Mouse (Mus musculus): Measurements from ENCODE around the gene Yipf2. TPM values are rescaled to one million over a fixed set of nuclear protein-coding genes. Genes with fewer than 3 reads are reported as not detected.
A peak's percentile ranks its signal among the peaks of the same experiment; 100 is the strongest.
"Not testable (repeated sequence)": the region's sequence is repeated elsewhere in the genome, so short reads cannot be mapped to it uniquely, and the experiment has no call there.

Gene Yipf2
- total RNA-seq, 2 experiments from 2014 or later: 18.1 to 19.4 TPM

- no peak for DNase-seq (ENCODE audit: low spot score in 2 of 2)
- intact Hi-C loops (cut with DNase I): no loop called here
These were observed 25.6 kb downstream of the Yipf2 start for GRCm38 (mm10) chr9:21567051-21567450.

GRCm38 (mm10) chr9:21566538-21566937, 26.1 kb downstream of the Yipf2 start:
- intact Hi-C loops (cut with DNase I): no loop called here
- DNase-seq (ENCODE audit: low spot score in 2 of 2): no peak

- intact Hi-C loops (cut with DNase I): no loop called here
- no peak for DNase-seq (ENCODE audit: low spot score in 2 of 2)
These were observed 27.5 kb downstream of the Yipf2 start for GRCm38 (mm10) chr9:21565004-21565586.

- DNase-seq (ENCODE audit: low spot score in 2 of 2): no peak
- intact Hi-C loops (cut with DNase I): no loop called here
These were observed 28.2 kb downstream of the Yipf2 start for GRCm38 (mm10) chr9:21564420-21564819.

GRCm38 (mm10) chr9:21559151-21559550, 33.5 kb downstream of the Yipf2 start:
- intact Hi-C loops (cut with DNase I): no loop called here
- DNase-seq (ENCODE audit: low spot score in 2 of 2): no peak

GRCm38 (mm10) chr9:21558366-21558765, 34.3 kb downstream of the Yipf2 start:
- intact Hi-C loops (cut with DNase I): no loop called here
- no peak for DNase-seq (ENCODE audit: low spot score in 2 of 2)

DNA sequence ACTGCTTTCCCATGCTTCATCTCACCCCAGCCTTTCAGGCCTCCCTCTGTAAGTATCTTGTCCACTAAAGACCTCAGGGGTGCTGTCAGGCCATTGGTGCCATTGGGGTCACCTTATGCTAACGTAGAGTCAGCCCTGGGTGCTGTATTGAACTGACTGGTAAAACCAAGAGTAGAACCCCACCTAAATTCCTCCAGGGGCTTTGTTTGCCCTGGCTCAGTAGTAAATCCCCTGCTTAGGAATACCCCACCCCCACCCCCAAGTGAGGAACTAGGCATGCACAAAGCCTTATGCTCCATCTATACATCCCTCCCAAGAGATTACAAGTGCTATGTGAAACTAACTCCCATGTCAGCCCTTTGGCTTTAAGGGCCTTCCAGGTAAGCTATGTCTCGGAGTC, 35.1 kb downstream of the Yipf2 start:
- DNase-seq (ENCODE audit: low spot score in 2 of 2): no peak
- intact Hi-C loops (cut with DNase I): no loop called here

GRCm38 (mm10) chr9:21556996-21557395, 35.6 kb downstream of the Yipf2 start:
- intact Hi-C loops (cut with DNase I): no loop called here

GRCm38 (mm10) chr9:21555198-21555742, 37.4 kb downstream of the Yipf2 start:
- no peak for DNase-seq (ENCODE audit: low spot score in 2 of 2)
- intact Hi-C loops (cut with DNase I): no loop called here

More at GRCm38 (mm10) chr9:21556996-21557395, 35.6 kb downstream of the Yipf2 start:
- no peak for DNase-seq (ENCODE audit: low spot score in 2 of 2)

GRCm38 (mm10) chr9:21553607-21554273, 38.9 kb downstream of the Yipf2 start:
- intact Hi-C loops (cut with DNase I): no loop called here
- no peak for DNase-seq (ENCODE audit: low spot score in 2 of 2)

- no peak for DNase-seq (ENCODE audit: low spot score in 2 of 2)
- intact Hi-C loops (cut with DNase I): no loop called here
These were observed 41.6 kb downstream of the Yipf2 start for GRCm38 (mm10) chr9:21551049-21551448.

DNA sequence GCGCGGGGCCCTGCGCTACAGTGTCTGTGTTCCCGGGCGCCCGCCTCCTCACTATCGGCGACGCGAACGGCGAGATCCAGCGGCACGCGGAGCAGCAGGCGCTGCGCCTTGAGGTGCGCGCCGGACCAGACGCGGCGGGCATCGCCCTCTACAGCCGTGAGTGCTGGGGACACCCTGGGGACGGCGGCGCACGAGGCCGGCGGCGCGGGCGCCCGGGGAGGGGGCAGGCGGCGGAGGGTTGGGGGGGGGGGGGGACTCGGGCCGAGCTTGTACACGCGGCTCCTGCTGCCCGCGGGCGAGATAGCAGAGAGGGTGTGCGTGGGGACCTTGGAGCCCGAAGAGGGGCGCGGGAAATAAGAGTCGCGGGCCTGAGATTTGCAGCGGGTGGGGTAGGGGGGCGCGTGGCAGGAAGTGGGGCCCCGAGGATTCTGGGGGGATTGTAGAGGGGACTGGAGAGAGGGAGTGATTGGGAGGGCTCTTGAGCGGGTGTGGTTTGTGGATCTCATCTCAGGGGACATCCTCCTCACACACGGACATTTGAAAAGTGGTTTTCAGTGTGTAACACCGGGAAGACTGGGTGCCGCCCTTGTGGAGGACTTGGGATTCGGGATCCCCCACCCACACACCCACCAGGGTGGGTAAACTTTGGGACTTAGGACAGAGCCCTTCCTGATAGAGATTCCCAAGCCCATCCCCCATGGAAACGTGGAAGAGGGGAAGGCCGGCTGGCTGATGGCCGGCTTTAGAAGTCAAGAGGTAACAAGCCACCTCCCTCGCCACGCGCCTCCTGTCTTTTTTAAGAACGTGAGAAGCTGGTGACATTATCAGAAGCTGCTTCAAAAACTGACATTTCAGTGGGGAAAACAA, 45.3 kb downstream of the Yipf2 start:
- intact Hi-C loops (cut with DNase I): loop anchor here (2.0 kb wide), 2 partner anchors 37 to 45 kb away; partner anchors contain the start of genes Timm29, Tmed1 and Yipf2

DNA sequence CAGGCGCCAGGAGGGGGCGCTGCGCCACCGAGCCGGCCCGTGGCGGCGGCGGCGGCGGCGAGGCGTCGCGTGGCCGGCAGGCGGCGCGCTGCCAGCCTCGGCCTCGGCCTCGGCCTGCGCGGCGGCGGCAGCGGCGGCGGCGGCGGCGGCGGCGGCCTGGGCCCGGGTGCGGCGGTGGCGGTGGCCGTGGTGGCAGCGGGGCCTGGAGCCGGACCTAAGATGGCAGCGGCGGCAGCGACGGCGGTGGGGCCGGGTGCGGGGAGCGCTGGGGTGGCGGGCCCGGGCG, 45.9 kb downstream of the Yipf2 start, which contains the start of gene Carm1:
Gene Carm1, plus strand, starts transcription at position 106 of the 286 bp plus-strand sequence.
- DNase-seq (ENCODE audit: low spot score in 2 of 2): no peak
- intact Hi-C loops (cut with DNase I): loop anchor here (1.0 to 2.0 kb wide), 3 partner anchors 36 to 179 kb away; partner anchors contain the start of genes Ilf3, Timm29, Tmed1 and Yipf2

More for the DNA sequence above, 45.3 kb downstream of the Yipf2 start:
- peak; percentile 47 to 68 for DNase-seq (ENCODE audit: low spot score in 2 of 2)

DNA sequence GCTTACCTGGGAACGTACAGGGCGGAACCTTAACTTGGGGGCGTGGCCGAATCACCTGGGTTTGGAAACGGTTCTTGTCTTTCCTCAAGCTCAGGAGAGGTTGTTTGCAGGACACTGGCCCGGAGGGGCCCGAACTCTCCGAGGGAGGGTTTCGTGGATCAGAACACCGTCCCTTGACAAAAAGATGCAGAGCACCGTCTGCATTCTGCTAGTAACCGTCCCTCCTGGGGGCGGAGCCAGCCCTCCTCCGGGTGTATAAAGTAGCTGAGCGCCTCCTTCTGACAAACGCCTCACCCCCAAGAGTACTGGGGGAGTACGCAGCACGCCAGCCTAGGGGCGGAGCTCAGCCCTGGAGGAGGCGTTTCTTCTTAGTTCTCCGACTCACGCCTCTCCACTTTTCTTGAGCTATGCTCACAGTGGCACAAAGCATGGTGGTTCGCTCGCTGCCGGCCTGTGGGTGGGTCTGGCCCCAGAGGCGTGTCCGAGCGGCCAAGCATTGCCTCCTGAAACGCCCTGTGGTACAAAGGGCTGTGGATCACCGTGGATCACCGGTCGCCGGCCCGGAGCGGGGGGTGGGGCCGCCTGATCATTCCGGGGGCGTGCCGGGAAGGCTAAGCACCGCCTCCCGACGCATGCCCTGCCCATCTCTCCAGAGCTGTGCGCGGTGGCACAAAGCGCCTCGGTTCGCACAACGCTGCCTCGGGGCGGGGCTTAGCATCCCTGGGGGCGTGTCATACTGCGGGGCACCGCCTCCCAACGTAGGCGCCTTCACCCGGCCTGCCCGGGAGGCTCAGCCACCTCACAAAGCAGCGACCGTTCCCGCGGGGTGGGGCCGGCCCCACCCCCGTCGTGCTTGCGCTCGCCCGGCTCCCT, 46.5 kb downstream of the Yipf2 start:
- DNase-seq (ENCODE audit: low spot score in 2 of 2): peak; percentile 99
- intact Hi-C loops (cut with DNase I): loop anchor here (1.0 to 2.0 kb wide), 3 partner anchors 35 to 179 kb away; partner anchors contain the start of genes Ilf3, Timm29, Tmed1 and Yipf2

- no peak for DNase-seq (ENCODE audit: low spot score in 2 of 2)
- intact Hi-C loops (cut with DNase I): no loop called here
These were observed 47.2 kb downstream of the Yipf2 start for GRCm38 (mm10) chr9:21545351-21545915.

- DNase-seq (ENCODE audit: low spot score in 2 of 2); intact Hi-C loops (cut with DNase I): not testable (repeated sequence)
These were observed 50.6 kb downstream of the Yipf2 start for GRCm38 (mm10) chr9:21542001-21542400.

- DNase-seq (ENCODE audit: low spot score in 2 of 2): no peak
- intact Hi-C loops (cut with DNase I): no loop called here
These were observed 52.5 kb downstream of the Yipf2 start for GRCm38 (mm10) chr9:21539981-21540753.

All from left cerebral cortex, postnatal 25 days (tissue).